Mouse (Mus musculus) CH12.LX (cell line): ENCODE measurements around the gene Car8. TPM values are rescaled to one million over a fixed set of nuclear protein-coding genes. Genes with fewer than 3 reads are reported as not detected.
A peak's percentile ranks its signal among the peaks of the same experiment; 100 is the strongest.

Source experiments
- DNase-seq: peaks from one replicate; pipeline ENCODE4 v3.0.0-alpha.2; 2013; ENCODE audit errors: extremely low read depth
- H3K27ac ChIP-seq: 2 replicates; pipeline ENCODE4 v1.5.1; 2012; ENCODE audit warnings: low read depth, mild to moderate bottlenecking, control low read depth, moderate library complexity; ENCODE audit not compliant: insufficient read depth
- H3K27me3 ChIP-seq: replicated peaks from 2 replicates; pipeline ENCODE3; 2012; ENCODE audit warnings: inconsistent platforms
- H3K36me3 ChIP-seq, 2 experiments: replicated peaks in 1 of 2; 2 replicates each; pipeline versions ENCODE3 to v1.6.1; 2012; ENCODE audit warnings: inconsistent platforms in 1 of 2, low read length in 1 of 2, mild to moderate bottlenecking in 1 of 2, mixed read lengths in 1 of 2, moderate library complexity in 1 of 2; ENCODE audit not compliant: control insufficient read depth in 1 of 2, insufficient read depth in 1 of 2
- H3K4me1 ChIP-seq, 2 experiments: 2 replicates each; pipeline ENCODE4 v1.6.1; 2012; ENCODE audit warnings: inconsistent platforms in 1 of 2, moderate library complexity in 1 of 2; ENCODE audit not compliant: insufficient read depth in 2 of 2, control insufficient read depth in 1 of 2
- H3K4me2 ChIP-seq: 2 replicates; pipeline ENCODE4 v1.6.1; 2012; ENCODE audit warnings: low read depth, mild to moderate bottlenecking, control low read depth; ENCODE audit not compliant: poor library complexity, insufficient read depth, severe bottlenecking
- H3K4me3 ChIP-seq, 3 experiments: fragments of 150-350 bp in 1 of 3; sonication (generic) in 1 of 3; replicated peaks in 1 of 3; 2 replicates each; pipeline versions ENCODE3 to v1.5.1; 2011 to 2012; ENCODE audit warnings: low read depth in 2 of 3, low read length in 2 of 3, mild to moderate bottlenecking in 2 of 3, moderate library complexity in 2 of 3, control low read depth in 1 of 3, improper control_type of control experiment in 1 of 3, inconsistent platforms in 1 of 3, mixed read lengths in 1 of 3; ENCODE audit not compliant: poor library complexity in 1 of 3
- H3K79me2 ChIP-seq: replicated peaks from 2 replicates; pipeline ENCODE4 v1.6.1; 2012; ENCODE audit warnings: mild to moderate bottlenecking, moderate library complexity; ENCODE audit not compliant: control insufficient read depth, poor library complexity, insufficient read depth, severe bottlenecking; ENCODE audit errors: extremely low read depth
- H3K9ac ChIP-seq: 2 replicates; pipeline ENCODE4 v1.6.1; 2012; ENCODE audit warnings: low read depth, mild to moderate bottlenecking, control low read depth, moderate library complexity; ENCODE audit not compliant: insufficient read depth
- H3K9me3 ChIP-seq: replicated peaks from 2 replicates; pipeline ENCODE3; 2012; ENCODE audit warnings: low read length, inconsistent platforms, mixed read lengths
- CHD1 ChIP-seq: IDR thresholded peaks from 2 replicates; pipeline ENCODE4 v1.6.1; 2012; ENCODE audit warnings: low read depth, low read length, improper control_type of control experiment, inconsistent platforms
- E2F4 ChIP-seq: IDR thresholded peaks from 2 replicates; pipeline ENCODE4 v1.6.1; 2011; ENCODE audit warnings: low read depth, low read length, improper control_type of control experiment; ENCODE audit not compliant: insufficient replicate concordance
- ELF1 ChIP-seq: IDR thresholded peaks from 2 replicates; pipeline ENCODE4 v1.6.1; 2014; ENCODE audit warnings: low read depth, mild to moderate bottlenecking, inconsistent platforms, low read length, improper control_type of control experiment
- EP300 ChIP-seq: IDR thresholded peaks from 2 replicates; pipeline ENCODE4 v1.6.1; 2011; ENCODE audit warnings: low read length, improper control_type of control experiment
- ETS1 ChIP-seq: conservative IDR thresholded peaks from 2 replicates; pipeline ENCODE4 v1.6.1; 2012; ENCODE audit warnings: low read depth, mild to moderate bottlenecking, inconsistent platforms, low read length, improper control_type of control experiment, moderate library complexity
- HCFC1 ChIP-seq: IDR thresholded peaks from 2 replicates; pipeline ENCODE4 v1.6.1; 2012; ENCODE audit warnings: low read depth, mild to moderate bottlenecking, inconsistent platforms, low read length, improper control_type of control experiment
- IRF4 ChIP-seq: IDR thresholded peaks from 2 replicates; pipeline ENCODE4 v1.6.1; 2014; ENCODE audit warnings: low read depth, mild to moderate bottlenecking, inconsistent platforms, low read length, improper control_type of control experiment
- JUN ChIP-seq: IDR thresholded peaks from 2 replicates; pipeline ENCODE4 v1.6.1; 2011; ENCODE audit warnings: low read depth, mild to moderate bottlenecking, low read length, improper control_type of control experiment, moderate library complexity; ENCODE audit not compliant: insufficient read depth
- KAT2A ChIP-seq: IDR thresholded peaks from 2 replicates; pipeline ENCODE4 v1.6.1; 2012; ENCODE audit warnings: low read length, improper control_type of control experiment, inconsistent platforms; ENCODE audit not compliant: insufficient replicate concordance
- MAFK ChIP-seq: IDR thresholded peaks from 2 replicates; pipeline ENCODE4 v1.6.1; 2011; ENCODE audit warnings: low read length, improper control_type of control experiment; ENCODE audit not compliant: insufficient replicate concordance
- MAZ ChIP-seq: IDR thresholded peaks from 2 replicates; pipeline ENCODE4 v1.6.1; 2012; ENCODE audit warnings: low read depth, mild to moderate bottlenecking, inconsistent platforms, low read length, improper control_type of control experiment, moderate library complexity
- MEF2A ChIP-seq: IDR thresholded peaks from 2 replicates; pipeline ENCODE4 v1.6.1; 2014; ENCODE audit warnings: low read depth, mild to moderate bottlenecking, inconsistent platforms, low read length, improper control_type of control experiment, borderline replicate concordance
- MXI1 ChIP-seq: IDR thresholded peaks from 2 replicates; pipeline ENCODE4 v1.6.1; 2011; ENCODE audit warnings: mild to moderate bottlenecking, low read depth, low read length, improper control_type of control experiment
- MYC ChIP-seq: IDR thresholded peaks from 2 replicates; pipeline ENCODE4 v1.6.1; 2011; ENCODE audit warnings: low read depth, mild to moderate bottlenecking, improper control_type of control experiment, low read length
- NELFE ChIP-seq: IDR thresholded peaks from 2 replicates; pipeline ENCODE4 v1.6.1; 2011; ENCODE audit warnings: low read depth, low read length, improper control_type of control experiment
- PAX5 ChIP-seq: IDR thresholded peaks from 2 replicates; pipeline ENCODE4 v1.6.1; 2012; ENCODE audit warnings: low read length, inconsistent platforms, mixed read lengths
- POLR2A ChIP-seq: IDR thresholded peaks from 2 replicates; pipeline ENCODE4 v1.6.1; 2011; ENCODE audit warnings: low read depth, mild to moderate bottlenecking, improper control_type of control experiment, low read length
- RCOR1 ChIP-seq: conservative IDR thresholded peaks from 2 replicates; pipeline ENCODE4 v1.6.1; 2012; ENCODE audit warnings: low read depth, mild to moderate bottlenecking, inconsistent platforms, low read length, improper control_type of control experiment
- SIN3A ChIP-seq: IDR thresholded peaks from 2 replicates; pipeline ENCODE4 v1.6.1; 2012; ENCODE audit warnings: low read length, improper control_type of control experiment, inconsistent platforms
- SMC3 ChIP-seq: IDR thresholded peaks from 2 replicates; pipeline ENCODE4 v1.6.1; 2011; ENCODE audit warnings: low read depth, low read length, improper control_type of control experiment
- TCF12 ChIP-seq: IDR thresholded peaks from 2 replicates; pipeline ENCODE4 v1.6.1; 2014; ENCODE audit warnings: low read depth, mild to moderate bottlenecking, inconsistent platforms, low read length, improper control_type of control experiment
- USF1 ChIP-seq: IDR thresholded peaks from 2 replicates; pipeline ENCODE4 v1.6.1; 2014; ENCODE audit warnings: low read depth, mild to moderate bottlenecking, inconsistent platforms, low read length, improper control_type of control experiment
- USF2 ChIP-seq: conservative IDR thresholded peaks from 2 replicates; pipeline ENCODE4 v1.6.1; 2011; ENCODE audit warnings: low read depth, low read length, improper control_type of control experiment
- ZNF384 ChIP-seq: IDR thresholded peaks from 2 replicates; pipeline ENCODE4 v1.6.1; 2012; ENCODE audit warnings: low read depth, low read length, improper control_type of control experiment, inconsistent platforms
- dilution Hi-C: fragments of 300-500 bp; cut with MboI; formaldehyde crosslinking; loops from 2 replicates; pipeline ENCODE4 v1.14.3; 2020; ENCODE audit warnings: low sequenced_read_pairs; ENCODE audit not compliant: extremely low pct_unique_long_range_greater_than_20kb, extremely low pct_ligation_motif_present
- in situ Hi-C: fragments of 300-500 bp; cut with MboI; formaldehyde crosslinking; loops from 3 replicates; pipeline ENCODE4 v1.14.3; 2019; ENCODE audit warnings: low sequenced_read_pairs, low pct_ligation_motif_present, low pct_unique_long_range_greater_than_20kb, mixed read lengths
- polyA plus RNA-seq: library from polyadenylated mRNA; unstranded; fragments of >175 nt; gene quantifications from 2 replicates; pipeline ENCODE4 v1.2.1, GENCODE M21; 2012; ENCODE audit warnings: low read depth; ENCODE audit not compliant: insufficient read length
- total RNA-seq, 2 experiments: library from RNA; depleted of rRNA; stranded (reverse); fragments of 300-350 nt in 1 of 2; fragments of >200 nt in 1 of 2; gene quantifications; 2 replicates each; pipeline ENCODE4 v1.2.3; 2012 to 2014

Gene Car8
- total and polyA plus RNA-seq, 3 experiments: not detected

DNA sequence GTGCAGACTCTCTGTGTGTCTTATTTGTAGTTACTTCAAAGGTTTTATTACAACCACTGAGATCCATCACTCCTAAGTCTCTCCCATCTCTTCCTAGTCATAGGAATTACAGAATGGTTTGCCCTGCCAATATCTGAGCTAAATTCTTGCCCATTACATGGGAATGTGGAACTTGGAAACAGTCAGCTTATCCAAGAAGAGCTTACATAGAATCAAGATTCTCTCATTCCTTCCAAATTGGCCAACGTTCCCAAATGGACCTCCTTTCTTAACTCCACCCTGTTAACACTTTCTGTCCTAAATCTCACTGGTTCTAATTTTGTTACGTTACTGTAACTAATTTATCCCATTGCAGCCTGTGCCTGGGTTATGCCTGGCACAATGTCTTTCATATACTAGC lies 25.2 kb downstream of the Car8 start:
- no peak overlapping the region for H3K9ac ChIP-seq
- TF ChIP-seq MYC (no peak), EP300 (no peak), HCFC1 (no peak)
- H3K4me1 ChIP-seq: peaks cover 0 to 11% of the 10 kb centered on the region in 2 experiments; a peak in 1 of 4 replicates
- no peaks in the 10 kb centered on the region for H3K36me3 ChIP-seq
- H3K4me2 ChIP-seq: no peak overlapping the region
- H3K79me2 ChIP-seq: no peaks in the 10 kb centered on the region
- no peak overlapping the region for H3K4me3 ChIP-seq
- no peaks in the 10 kb centered on the region for H3K9me3 ChIP-seq
- DNase-seq: no peak
- H3K27me3 ChIP-seq: no peaks in the 10 kb centered on the region
- H3K27ac ChIP-seq: no peak overlapping the region
- in situ Hi-C loops (no loop called here), dilution Hi-C loops (no loop called here)

DNA sequence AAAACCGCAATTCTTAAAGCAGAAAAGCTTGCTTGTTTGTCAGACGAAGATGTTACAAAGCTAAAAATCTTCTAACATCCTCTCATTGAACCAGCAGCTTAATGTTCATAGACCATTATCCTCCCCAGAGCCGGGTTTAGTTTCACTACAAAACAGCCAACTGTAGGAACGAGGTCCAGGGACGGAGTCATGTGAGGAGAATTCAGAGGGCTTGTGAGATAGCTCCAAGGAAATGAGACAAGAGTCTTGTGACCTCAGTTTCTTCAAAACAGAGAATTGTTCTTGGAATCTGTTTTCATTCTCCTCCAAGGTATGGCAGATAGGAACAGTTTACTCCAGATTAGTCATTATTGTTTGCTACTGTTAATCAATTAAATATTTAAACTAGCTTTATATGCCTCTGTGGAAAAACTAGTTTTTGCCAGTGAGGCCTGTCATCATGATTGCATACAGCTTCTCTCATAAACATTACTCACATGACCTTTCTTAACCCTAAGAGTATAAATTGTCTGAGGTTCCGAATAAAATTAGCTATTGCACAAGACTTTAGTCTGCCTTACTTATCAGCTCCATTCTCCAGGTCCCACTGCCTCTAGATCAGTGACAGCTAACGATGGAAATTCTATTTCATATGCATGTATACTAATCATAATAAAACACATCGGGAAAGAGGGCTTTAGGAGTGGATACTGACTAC lies 25.8 kb downstream of the Car8 start:
- H3K4me3 ChIP-seq: no peak overlapping the region
- DNase-seq: no peak
- in situ Hi-C loops (no loop called here), dilution Hi-C loops (no loop called here)
- no peaks in the 10 kb centered on the region for H3K79me2 ChIP-seq
- no peak for TF ChIP-seq USF2
- TF ChIP-seq KAT2A: no peak
- no peak for TF ChIP-seq USF1
- no peak for TF ChIP-seq MAFK
- TF ChIP-seq ZNF384: no peak
- TF ChIP-seq MXI1: no peak
- TF ChIP-seq CHD1: no peak
- TF ChIP-seq POLR2A: no peak
- no peak overlapping the region for H3K9ac ChIP-seq
- H3K27ac ChIP-seq: no peak overlapping the region
- no peaks in the 10 kb centered on the region for H3K9me3 ChIP-seq
- no peaks in the 10 kb centered on the region for H3K27me3 ChIP-seq
- H3K4me1 ChIP-seq: peaks cover 0 to 11% of the 10 kb centered on the region in 2 experiments; a peak in 1 of 4 replicates
- H3K36me3 ChIP-seq: no peaks in the 10 kb centered on the region
- no peak overlapping the region for H3K4me2 ChIP-seq

DNA sequence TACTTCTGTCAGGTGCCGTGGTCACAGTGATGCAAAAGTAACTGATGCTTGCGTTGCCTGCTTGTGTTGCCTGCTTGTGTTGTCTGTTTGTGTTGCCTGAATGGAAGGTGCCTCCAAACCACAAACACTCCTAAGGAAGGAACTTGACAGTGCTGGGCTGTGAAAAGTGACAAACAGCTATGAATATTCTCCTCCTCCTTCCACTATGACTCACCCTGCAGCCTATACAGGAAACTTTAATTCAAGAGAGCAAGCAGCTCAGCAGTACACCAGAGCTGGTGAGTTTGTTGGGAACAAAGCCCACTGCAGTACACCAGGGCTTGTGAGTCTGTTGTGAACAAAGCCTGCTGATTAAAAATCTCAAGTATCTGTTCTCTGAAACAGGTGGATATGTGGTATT lies 28.4 kb downstream of the Car8 start:
- dilution Hi-C loops (no loop called here), in situ Hi-C loops (no loop called here)
- no peak overlapping the region for H3K9ac ChIP-seq
- no peaks in the 10 kb centered on the region for H3K79me2 ChIP-seq
- no peak overlapping the region for H3K4me2 ChIP-seq
- DNase-seq: peak; percentile 8
- peaks cover 0 to 11% of the 10 kb centered on the region in 2 experiments; a peak in 1 of 4 replicates for H3K4me1 ChIP-seq
- no peak overlapping the region for H3K4me3 ChIP-seq
- no peak for TF ChIP-seq NELFE
- no peak for TF ChIP-seq USF1
- no peak for TF ChIP-seq IRF4
- no peak for TF ChIP-seq MAZ
- no peak for TF ChIP-seq TCF12
- no peak for TF ChIP-seq SMC3
- TF ChIP-seq SIN3A: no peak
- no peak for TF ChIP-seq E2F4
- TF ChIP-seq ETS1: no peak
- TF ChIP-seq RCOR1: no peak
- no peak for TF ChIP-seq HCFC1
- TF ChIP-seq MEF2A: no peak
- TF ChIP-seq EP300: no peak
- no peak for TF ChIP-seq ELF1
- no peak for TF ChIP-seq MAFK
- TF ChIP-seq PAX5: no peak
- no peak for TF ChIP-seq JUN
- H3K9me3 ChIP-seq: no peaks in the 10 kb centered on the region
- H3K27me3 ChIP-seq: no peaks in the 10 kb centered on the region
- H3K36me3 ChIP-seq: no peaks in the 10 kb centered on the region
- H3K27ac ChIP-seq: no peak overlapping the region
